Mouse (Mus musculus): Measurements from ENCODE around the gene Wbp4. TPM values are rescaled to one million over a fixed set of nuclear protein-coding genes. Genes with fewer than 3 reads are reported as not detected.

Gene Wbp4
- 31.3 and 36.8 TPM in 2 replicates for total RNA-seq (2012; rRNA removed)
- total RNA-seq (2014; rRNA removed) = 36.2 and 39.9 TPM in 2 replicates
- 68.5 and 69.4 TPM in 2 replicates for polyA plus RNA-seq (2012; ENCODE audit: insufficient read length, low read depth)

DNA sequence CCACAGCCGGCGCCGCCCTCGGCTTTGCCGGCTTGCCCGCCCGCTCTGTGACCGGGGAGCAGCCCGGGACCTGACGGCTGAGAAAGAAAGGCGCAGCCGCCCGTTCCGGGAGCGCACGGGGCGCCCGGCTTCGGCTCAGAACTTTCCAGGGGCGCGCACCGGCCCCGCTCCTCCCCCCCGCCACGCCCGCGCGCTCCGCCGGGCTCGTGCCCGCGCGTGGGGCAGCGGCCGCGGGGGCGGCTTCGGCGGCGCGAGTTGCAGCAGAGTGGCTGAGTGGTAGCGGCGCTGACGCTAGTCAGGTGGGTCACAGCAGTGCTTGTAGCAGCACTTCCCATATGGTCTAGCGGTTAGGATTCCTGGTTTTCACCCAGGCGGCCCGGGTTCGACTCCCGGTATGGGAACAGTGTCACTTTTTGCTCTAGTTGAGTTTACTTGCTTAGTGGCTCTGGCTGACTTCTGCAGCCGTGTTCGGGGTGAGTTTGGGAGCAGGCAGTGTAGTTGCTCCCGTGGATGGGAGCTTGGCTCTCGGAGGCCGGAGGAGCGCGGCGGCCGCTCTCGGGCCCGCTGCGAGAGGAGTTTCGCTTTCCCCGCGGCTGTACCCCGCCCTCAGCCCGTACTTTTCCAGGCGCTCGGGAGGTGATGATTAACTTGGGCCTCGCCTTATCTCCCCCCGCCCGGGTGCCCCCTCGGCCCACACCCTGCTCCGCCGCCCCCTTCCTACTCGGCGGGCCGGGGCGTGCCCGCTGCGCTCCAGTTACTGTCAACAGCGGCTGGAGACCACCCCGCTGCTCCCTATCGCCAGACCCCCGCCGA lies at the start of gene Wbp4:
Wbp4 (minus strand) TSS at position 182 of the 813 bp plus-strand sequence.
- Histone ChIP-seq H3K79me2 (replicated peaks; ENCODE audit: control insufficient read depth, extremely low read depth, insufficient read depth, poor library complexity, severe bottlenecking) (peaks cover 12% of the 10 kb centered on the region), H3K4me2 (ENCODE audit: insufficient read depth, low read depth, poor library complexity, severe bottlenecking) (peak within 1 kb of the TSS; percentile 73), H3K9me3 (replicated peaks; ENCODE audit: low read length) (no peaks in the 10 kb centered on the region), H3K27ac (ENCODE audit: insufficient read depth, low read depth) (peak within 1 kb of the TSS; percentile 86), H3K27me3 (replicated peaks) (no peaks in the 10 kb centered on the region), H3K4me1 (ENCODE audit: control insufficient read depth in 1 of 2, insufficient read depth in 2 of 2) (peaks cover 6 to 21% of the 10 kb centered on the region in 2 experiments), H3K9ac (ENCODE audit: insufficient read depth, low read depth) (peak within 1 kb of the TSS; percentile 87), H3K4me3 (replicated peaks in 1 of 3; ENCODE audit: low read depth in 2 of 3, low read length in 2 of 3, poor library complexity in 1 of 3) (peak within 1 kb of the TSS; percentile 83 to 95 (median 86)), H3K36me3 (replicated peaks in 1 of 2; ENCODE audit: control insufficient read depth in 1 of 2, insufficient read depth in 1 of 2, low read length in 1 of 2) (peaks cover 9 to 20% of the 10 kb centered on the region in 2 experiments)
- TF ChIP-seq MXI1 (IDR thresholded peaks at IDR 0.05; ENCODE audit: low read depth, low read length) = no peak
- TF ChIP-seq E2F4 (IDR thresholded peaks at IDR 0.05; ENCODE audit: insufficient replicate concordance, low read depth, low read length) = no peak
- TF ChIP-seq UBTF (IDR thresholded peaks at IDR 0.05; ENCODE audit: low read depth, low read length) = peak; percentile 96
- peak; percentile 67 for TF ChIP-seq NRF1 (IDR thresholded peaks at IDR 0.05; ENCODE audit: low read depth, low read length)
- 0 out of 2 replicates have a peak, but pooled peaks have one; percentile 41 for TF ChIP-seq CHD2 (IDR thresholded peaks at IDR 0.05; ENCODE audit: low read length)
- no peak for TF ChIP-seq PAX5 (IDR thresholded peaks at IDR 0.05; ENCODE audit: low read length)
- 0 out of 2 replicates have a peak, but pooled peaks have one; percentile 33 for TF ChIP-seq BHLHE40 (IDR thresholded peaks at IDR 0.05; ENCODE audit: low read depth, low read length)
- peak; percentile 96 for TF ChIP-seq ELF1 (IDR thresholded peaks at IDR 0.05; ENCODE audit: low read depth, low read length)
- no peak for TF ChIP-seq USF2 (conservative IDR thresholded peaks at IDR 0.05; ENCODE audit: low read depth, low read length)
- no peak; the same call in 1 of the 2 replicates for TF ChIP-seq HCFC1 (IDR thresholded peaks at IDR 0.05; ENCODE audit: low read depth, low read length)
- peak; percentile 99 for TF ChIP-seq TBP (conservative IDR thresholded peaks at IDR 0.05; ENCODE audit: low read depth, low read length)
- TF ChIP-seq MEF2A (IDR thresholded peaks at IDR 0.05; ENCODE audit: borderline replicate concordance, low read depth, low read length) = no peak; the same call in 1 of the 2 replicates
- peak; percentile 56 for TF ChIP-seq IRF4 (IDR thresholded peaks at IDR 0.05; ENCODE audit: low read depth, low read length)
- TF ChIP-seq MAX (IDR thresholded peaks at IDR 0.05; ENCODE audit: low read length) = peak; percentile 20; the same call in 1 of the 2 replicates
- peak; percentile 76; the same call in 1 of the 2 replicates for TF ChIP-seq KAT2A (IDR thresholded peaks at IDR 0.05; ENCODE audit: insufficient replicate concordance, low read length)
- TF ChIP-seq MAFK (IDR thresholded peaks at IDR 0.05; ENCODE audit: insufficient replicate concordance, low read length) = peak; percentile 95
- TF ChIP-seq POLR2AphosphoS2 (IDR thresholded peaks at IDR 0.05; ENCODE audit: low read depth, low read length) = no peak
- 0 out of 2 replicates have a peak, but pooled peaks have one; percentile 3 for TF ChIP-seq MAZ (IDR thresholded peaks at IDR 0.05; ENCODE audit: low read depth, low read length)
- no peak for TF ChIP-seq ZKSCAN1 (IDR thresholded peaks at IDR 0.05; ENCODE audit: borderline replicate concordance, low read depth, low read length)
- TF ChIP-seq RAD21 (IDR thresholded peaks at IDR 0.05; ENCODE audit: low read depth, low read length) = no peak
- peak; percentile 14; the same call in 1 of the 2 replicates for TF ChIP-seq ETS1 (conservative IDR thresholded peaks at IDR 0.05; ENCODE audit: low read depth, low read length)
- TF ChIP-seq POLR2A (IDR thresholded peaks at IDR 0.05; ENCODE audit: low read depth, low read length) = peak; percentile 37; the same call in 1 of the 2 replicates
- TF ChIP-seq ZMIZ1 (IDR thresholded peaks at IDR 0.05; ENCODE audit: low read depth, low read length) = no peak
- dilution Hi-C loops (cut with MboI; ENCODE audit: extremely low pct_ligation_motif_present, extremely low pct_unique_long_range_greater_than_20kb, low sequenced_read_pairs) = no loop called here
- DNase-seq (ENCODE audit: extremely low read depth) = peak; percentile 89
- in situ Hi-C loops (cut with MboI; ENCODE audit: low pct_ligation_motif_present, low pct_unique_long_range_greater_than_20kb, low sequenced_read_pairs) = no loop called here

All from CH12.LX (cell line).